Mouse (Mus musculus) B cell, adult 2 months (primary cell): Measurements from ENCODE around the gene Chst11.

Experiments used
- DNase-seq, 2 experiments: peaks; one replicate each; pipeline ENCODE4 v3.0.0; 2022

The Chst11 gene

DNA sequence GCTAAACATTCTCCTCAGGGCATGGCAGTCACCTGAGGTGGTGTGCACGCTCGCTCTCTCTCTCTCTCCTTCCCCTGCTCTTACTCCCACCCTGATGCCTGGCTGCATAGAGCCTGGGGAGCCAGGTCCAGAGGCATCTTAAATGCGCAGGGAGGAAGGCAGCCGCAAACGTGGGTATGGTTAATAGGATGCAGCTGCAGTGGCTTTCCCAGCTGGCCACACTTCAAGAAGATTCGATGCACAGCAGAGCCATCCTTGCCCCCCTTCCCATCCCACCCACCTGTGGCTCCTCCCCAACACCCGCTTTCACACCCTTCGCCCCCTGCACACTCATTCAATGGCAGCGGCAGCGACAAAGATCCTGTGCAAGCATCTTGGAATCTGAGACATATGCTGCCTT lies 95.6 kb downstream of the Chst11 start:
- no peak for DNase-seq

DNA sequence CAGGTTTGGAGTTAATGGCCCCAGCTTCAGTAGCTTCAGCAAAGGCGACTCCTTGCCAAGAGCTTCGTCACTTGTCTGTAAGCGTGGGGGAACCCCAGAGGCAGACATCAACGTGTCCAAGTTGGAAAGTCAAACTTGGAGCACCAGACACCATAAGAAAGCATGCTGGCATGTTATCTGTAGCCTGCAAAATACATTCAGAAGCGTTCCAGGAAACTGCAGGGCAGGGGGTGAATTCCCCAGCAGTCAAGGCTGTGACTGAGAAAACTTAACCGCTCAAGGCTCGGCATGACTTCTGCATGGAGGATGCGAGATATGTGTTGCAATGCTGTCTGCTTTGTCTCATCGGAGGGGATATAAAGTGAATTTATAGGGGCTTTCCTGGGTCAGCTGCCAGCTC lies 98.6 kb downstream of the Chst11 start:
- DNase-seq = no peak

DNA sequence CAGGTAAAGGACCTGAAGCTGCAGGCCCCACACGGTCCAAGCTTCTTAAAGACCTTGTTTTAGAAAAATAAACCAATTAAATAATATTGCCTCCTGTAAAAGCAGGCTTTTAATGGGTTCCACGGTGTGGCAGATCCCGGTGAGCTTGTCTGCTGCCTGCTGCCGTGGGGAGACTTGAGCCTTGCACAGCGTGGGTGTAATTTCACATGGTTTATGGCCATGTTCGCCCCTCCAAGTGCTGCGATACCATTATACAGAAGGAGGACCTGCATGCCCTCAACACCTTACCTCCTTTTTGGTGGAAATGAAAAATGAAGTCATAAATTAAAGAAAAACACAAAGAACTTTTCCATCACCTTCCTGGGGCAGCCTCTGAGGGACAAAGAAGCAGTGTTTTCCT lies 103.0 kb downstream of the Chst11 start:
- no peak for DNase-seq

- no peak for DNase-seq
Observed at GRCm38 (mm10) chr10:83088826-83089225, 103.5 kb downstream of the Chst11 start.

GRCm38 (mm10) chr10:83090185-83090584 lies 104.9 kb downstream of the Chst11 start:
- no peak for DNase-seq

DNA sequence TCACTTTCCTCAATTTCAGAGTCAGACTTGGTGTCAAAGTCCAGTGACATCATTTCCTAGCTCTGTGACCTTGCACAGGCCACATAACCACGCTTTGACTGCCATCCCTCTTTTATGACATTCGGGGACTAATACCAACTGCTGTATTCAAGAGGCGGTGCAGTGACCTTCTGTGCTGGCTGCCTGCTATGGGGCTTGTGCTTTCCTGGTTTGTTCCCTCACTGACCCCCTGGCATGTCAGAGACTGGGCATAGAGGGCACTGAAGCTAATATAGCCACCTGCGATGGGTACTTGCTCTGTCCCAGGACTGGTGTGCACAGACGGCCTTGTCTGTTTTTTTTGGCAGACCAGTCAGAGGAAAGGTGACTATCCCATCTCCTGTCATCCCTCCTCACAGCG lies 108.4 kb downstream of the Chst11 start:
- DNase-seq = no peak

DNA sequence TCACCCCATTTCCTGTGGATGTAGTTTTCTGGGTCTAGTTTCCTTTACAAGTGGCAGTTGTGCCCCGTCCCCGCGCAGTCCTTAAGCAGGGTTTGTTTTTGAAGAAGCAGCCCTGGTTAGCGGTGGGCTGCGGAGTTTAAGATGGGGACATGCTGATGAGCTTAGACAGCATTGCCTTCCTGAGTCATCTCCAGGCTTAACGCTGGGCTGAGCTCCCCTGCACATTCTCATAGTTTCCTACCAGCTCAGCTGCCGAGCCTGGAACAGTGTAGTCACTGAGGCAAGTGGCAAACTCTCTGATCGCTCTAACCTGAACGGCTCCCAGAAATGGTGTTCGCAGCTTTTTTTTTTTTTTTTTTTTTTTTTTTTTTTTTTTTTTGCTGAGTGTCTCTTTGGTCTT lies 109.0 kb downstream of the Chst11 start:
- DNase-seq = peak; percentile 14 to 21

- DNase-seq = peak; percentile 44 to 49
Observed at GRCm38 (mm10) chr10:83094821-83095725, 109.8 kb downstream of the Chst11 start.

- no peak for DNase-seq
Observed at GRCm38 (mm10) chr10:83096257-83096656, 111.0 kb downstream of the Chst11 start.

GRCm38 (mm10) chr10:83098940-83099339 lies 113.6 kb downstream of the Chst11 start:
- no peak for DNase-seq

DNA sequence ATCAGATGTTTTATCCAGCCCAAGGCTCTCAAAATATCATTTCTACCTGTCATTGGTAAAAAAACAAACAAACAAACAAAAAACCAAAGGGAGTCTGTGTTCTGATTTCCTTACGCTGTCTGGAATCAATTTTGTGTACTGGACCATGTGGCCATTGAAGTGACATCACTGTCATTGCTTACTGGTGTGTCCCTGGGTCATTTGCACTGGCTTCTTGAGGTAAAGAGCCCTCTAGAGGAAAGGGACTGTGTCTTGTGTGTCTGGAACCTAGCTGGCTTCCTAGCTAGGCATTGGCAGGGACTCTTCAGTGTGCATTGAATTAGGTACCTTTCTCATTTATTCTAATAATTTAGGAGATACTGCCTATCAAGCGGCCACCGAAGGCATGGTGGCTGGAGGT lies 114.4 kb downstream of the Chst11 start:
- no peak for DNase-seq

DNA sequence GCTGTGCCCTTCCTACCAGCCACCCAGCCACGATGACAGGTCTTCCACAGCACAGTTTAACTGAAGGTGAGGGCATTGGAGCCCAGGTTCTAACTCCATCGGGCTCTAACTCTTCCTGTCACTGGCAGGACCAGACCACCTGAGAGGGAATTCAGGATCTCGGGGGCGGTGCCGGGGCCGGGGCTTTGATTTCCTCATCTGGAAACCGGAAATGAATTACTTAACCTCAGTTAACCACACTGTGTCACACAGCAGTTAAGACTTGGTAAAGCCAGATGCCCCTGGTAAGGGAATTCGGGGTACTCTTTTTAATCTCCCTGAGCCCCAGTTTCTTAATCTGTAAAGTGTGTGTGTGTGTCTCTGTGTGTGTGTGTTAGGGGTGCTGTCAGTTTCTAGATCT lies 115.6 kb downstream of the Chst11 start:
- peak; percentile 14 to 21 for DNase-seq

DNA sequence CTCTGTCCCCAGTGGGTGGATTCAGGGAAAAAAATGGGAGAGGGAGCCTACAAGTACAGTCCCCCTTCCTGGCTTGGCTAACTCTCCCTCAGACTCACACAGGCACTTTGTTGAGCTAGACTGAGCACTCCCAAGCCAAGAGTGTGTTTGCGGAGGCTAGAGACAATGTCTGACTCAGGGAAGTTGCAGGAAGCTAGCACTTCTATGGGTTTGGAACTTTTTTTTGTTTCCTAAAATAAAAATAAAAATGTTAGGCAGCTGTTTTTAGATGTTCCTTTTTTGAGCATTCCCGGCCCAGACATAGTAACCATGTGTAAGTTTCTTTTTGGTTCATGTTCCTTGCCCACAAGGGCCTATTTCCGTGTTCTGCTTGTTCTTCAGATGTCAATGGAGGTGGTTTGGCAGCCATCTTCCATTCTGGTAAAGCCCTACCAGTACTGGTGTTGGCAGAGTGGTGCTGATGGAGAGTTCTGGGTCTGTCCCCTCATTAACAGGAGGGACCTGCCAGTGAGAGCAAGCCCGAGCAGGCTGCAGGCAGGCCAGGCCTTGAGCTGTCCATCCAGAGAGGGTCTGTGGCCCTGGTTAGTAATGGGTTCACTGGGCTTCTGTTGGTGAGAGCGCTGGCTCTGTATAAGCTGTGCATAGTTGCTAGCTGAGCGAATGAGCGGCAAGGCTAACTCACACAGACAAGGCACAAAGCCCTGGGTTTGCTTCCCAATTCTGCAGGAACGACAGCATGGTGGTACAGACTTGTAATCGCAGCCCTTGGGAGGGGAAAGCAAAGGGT lies 116.3 kb downstream of the Chst11 start:
- DNase-seq = no peak

DNA sequence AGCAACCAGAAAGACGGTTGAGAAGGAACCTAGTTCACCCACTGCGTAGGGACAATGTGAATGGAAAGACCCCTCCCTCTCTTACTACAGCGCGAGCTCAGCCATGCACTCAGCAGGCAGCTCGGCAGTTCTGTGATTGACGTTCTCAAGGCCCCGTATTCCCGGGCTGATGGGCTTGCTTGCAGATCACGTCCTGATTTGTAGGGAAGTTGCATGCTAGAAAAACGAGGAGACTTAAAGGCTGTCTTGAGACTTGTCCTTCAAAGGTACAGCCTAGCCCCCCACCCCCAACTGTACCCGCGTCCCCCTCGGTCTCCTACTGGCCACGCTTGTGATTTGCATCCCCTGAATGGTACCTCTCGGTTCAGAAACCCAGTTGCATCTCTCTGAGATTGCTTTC lies 117.4 kb downstream of the Chst11 start:
- no peak for DNase-seq

- no peak for DNase-seq
Observed at GRCm38 (mm10) chr10:83104221-83104620, 118.9 kb downstream of the Chst11 start.

- no peak for DNase-seq
Observed at GRCm38 (mm10) chr10:83106152-83106746, 121.0 kb downstream of the Chst11 start.

- no peak for DNase-seq
Observed at GRCm38 (mm10) chr10:83107385-83107784, 122.1 kb downstream of the Chst11 start.

- DNase-seq = no peak
Observed at GRCm38 (mm10) chr10:83107921-83108738, 122.8 kb downstream of the Chst11 start.

- DNase-seq = no peak
Observed at GRCm38 (mm10) chr10:83108946-83109345, 123.6 kb downstream of the Chst11 start.

DNA sequence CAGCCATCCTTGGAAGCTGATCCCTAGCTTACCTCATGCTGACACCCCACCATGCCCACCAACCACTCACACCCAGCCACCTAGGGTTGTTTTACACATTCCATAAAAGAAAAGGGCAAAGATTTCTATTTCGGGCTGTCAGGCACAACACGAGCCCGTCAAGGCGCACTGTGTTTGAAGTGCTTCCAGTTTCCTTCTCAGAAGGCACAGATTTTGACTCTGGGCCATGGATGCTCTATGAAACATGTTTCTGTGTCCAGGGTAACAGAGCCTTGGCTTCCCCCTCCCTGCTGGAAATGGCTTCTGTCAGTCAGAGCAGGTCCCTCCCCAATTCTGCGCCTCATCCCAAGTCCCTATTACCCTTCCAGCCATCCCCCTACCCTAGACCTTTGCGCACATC lies 125.7 kb downstream of the Chst11 start:
- no peak for DNase-seq

GRCm38 (mm10) chr10:83112345-83112744 lies 127.0 kb downstream of the Chst11 start:
- no peak for DNase-seq

- DNase-seq = no peak
Observed at GRCm38 (mm10) chr10:83114564-83114963, 129.3 kb downstream of the Chst11 start.

DNA sequence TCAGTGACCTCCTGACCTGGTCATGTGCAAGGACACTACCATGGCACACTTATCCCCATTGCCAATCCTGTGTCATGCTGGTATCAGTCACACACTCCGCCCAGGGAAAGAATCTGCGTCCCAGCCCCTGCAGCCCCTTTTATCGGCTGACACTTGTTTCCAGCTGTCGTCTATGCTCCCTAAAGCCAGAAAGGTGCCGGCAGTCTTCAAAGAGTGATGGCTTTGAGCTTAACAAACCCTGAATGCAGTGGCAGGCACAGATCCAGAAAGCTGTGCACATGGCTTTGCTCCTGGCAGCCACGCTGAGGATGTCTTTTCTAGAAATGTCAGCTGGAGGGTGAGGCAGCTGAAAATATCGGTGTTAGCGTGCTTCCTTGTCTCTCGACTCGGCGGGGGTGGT lies 131.6 kb downstream of the Chst11 start:
- no peak for DNase-seq
